10 mouse cellular contexts compared by ENCODE assay signal in genomic region chr5:148662281-148662741, GRCm38 (mm10).
DNase-seq lines count a peak whose midpoint lies in the region; ATAC-seq lines count a peak whose summit lies in the region.
"Had no signal": no experiment of that assay in that cellular context is flagged by ENCODE, and none has a peak within 500 bp of the region (broad histone marks: within the 10 kb centered on the region; RNA-seq: fewer than 3 reads in every experiment).

No protein-coding gene starts in this region.

- no peak overlapping the region for H3K4me3 ChIP-seq in hindbrain, embryonic 12.5 days
- H3K4me3 ChIP-seq in midbrain, embryonic 15.5 days = no peak overlapping the region
- H3K4me3 ChIP-seq: heart, embryonic 13.5 days; liver, embryonic 15.5 days had no signal

- peaks cover 13% of the 10 kb centered on the region; the same call in 1 of the 2 replicates for H3K4me1 ChIP-seq in hindbrain, embryonic 12.5 days
- H3K4me1 ChIP-seq in midbrain, embryonic 15.5 days = peaks cover 12% of the 10 kb centered on the region
- H3K4me1 ChIP-seq: heart, embryonic 13.5 days; liver, embryonic 15.5 days had no signal

- H3K36me3 ChIP-seq in hindbrain, embryonic 12.5 days = no peaks in the 10 kb centered on the region
- H3K36me3 ChIP-seq in midbrain, embryonic 15.5 days (replicated peaks) = no peaks in the 10 kb centered on the region
- H3K36me3 ChIP-seq: liver, embryonic 15.5 days had no signal

- WGBS in hindbrain, embryonic 12.5 days = 77% methylated on average over 15 of the region's 15 CpGs
- WGBS in midbrain, embryonic 15.5 days = 60% methylated on average over 15 of the region's 15 CpGs

- H3K9ac ChIP-seq in hindbrain, embryonic 12.5 days = no peak overlapping the region
- H3K9ac ChIP-seq in midbrain, embryonic 15.5 days = no peak overlapping the region
- H3K9ac ChIP-seq: heart, embryonic 13.5 days; liver, embryonic 15.5 days had no signal

- H3K27ac ChIP-seq in hindbrain, embryonic 12.5 days = peak overlapping the region; percentile 60; the same call in 1 of the 2 replicates
- H3K27ac ChIP-seq in midbrain, embryonic 15.5 days = peak overlapping the region; percentile 18
- H3K27ac ChIP-seq: heart, embryonic 13.5 days; liver, embryonic 15.5 days had no signal

- ATAC-seq in hindbrain, embryonic 12.5 days (ENCODE audit: low FRiP score) = no peak
- ATAC-seq in midbrain, embryonic 15.5 days (replicated peaks) = peak; percentile 39; the same call in 1 of the 2 replicates
- ATAC-seq in monocyte, adult 5-6 weeks (replicated peaks; ENCODE audit: insufficient number of reproducible peaks, low FRiP score, low TSS enrichment, poor library complexity, severe bottlenecking) = no peak

- H3K4me2 ChIP-seq in hindbrain, embryonic 12.5 days (replicated peaks) = no peak overlapping the region
- peak overlapping the region; percentile 22; the same call in 1 of the 2 replicates for H3K4me2 ChIP-seq in midbrain, embryonic 15.5 days
- H3K4me2 ChIP-seq: heart, embryonic 13.5 days; liver, embryonic 15.5 days had no signal

- DNase-seq in brain, embryonic 18.5 days (ENCODE audit: low read depth, low spot score) = peak; percentile 28
- DNase-seq in cerebellum, adult 9-11 months = peak; percentile 8
- no peak for DNase-seq in spleen, postnatal 10 days (ENCODE audit: low spot score in 2 of 2)
- DNase-seq in thymus, postnatal 25 days = no peak
- DNase-seq: thymus, postnatal 14 days had no signal

- H3K27me3 ChIP-seq in hindbrain, embryonic 12.5 days = no peaks in the 10 kb centered on the region
- no peaks in the 10 kb centered on the region for H3K27me3 ChIP-seq in midbrain, embryonic 15.5 days (replicated peaks)

- H3K9me3 ChIP-seq in hindbrain, embryonic 12.5 days (replicated peaks) = 0 out of 2 replicates have a peak, but pooled peaks cover 8% of the 10 kb centered on the region
- H3K9me3 ChIP-seq in midbrain, embryonic 15.5 days = no peaks in the 10 kb centered on the region

Comparison
In these comparisons a context has a peak if more than half of its experiments do, and no peak if none do; other contexts are left out.
1. DNase-seq: peak in brain, embryonic 18.5 days (single experiment) and cerebellum, adult 9-11 months (single experiment); none in spleen, postnatal 10 days (0 of 2) and thymus, postnatal 25 days (single experiment).